Mouse (Mus musculus): ENCODE results near the gene Stk33. TPM values are rescaled to one million over a fixed set of nuclear protein-coding genes. Genes with fewer than 3 reads are reported as not detected.

Gene Stk33
- polyA plus RNA-seq, 1 experiment: 0.48 TPM

GRCm38 (mm10) chr7:109295807-109296206 lies 143.1 kb downstream of the Stk33 start:
- Histone ChIP-seq H3K4me3 (ENCODE audit: low read depth, low read length) (no peak overlapping the region), H3K36me3 (ENCODE audit: control insufficient read depth, insufficient read depth, low read length, poor library complexity, severe bottlenecking) (no peaks in the 10 kb centered on the region), H3K9me3 (replicated peaks; ENCODE audit: control insufficient read depth, insufficient read depth, low read length, poor library complexity, severe bottlenecking) (no peaks in the 10 kb centered on the region; the same call in 1 of the 2 replicates), H3K27me3 (ENCODE audit: control insufficient read depth, insufficient read depth, low read length, poor library complexity, severe bottlenecking) (no peaks in the 10 kb centered on the region), H3K27ac (ENCODE audit: insufficient read depth, low read length) (no peak overlapping the region), H3K4me1 (ENCODE audit: control insufficient read depth, insufficient read depth, low read length) (no peaks in the 10 kb centered on the region), H3K9ac (ENCODE audit: low read depth, poor library complexity, severe bottlenecking) (no peak overlapping the region)
- TF ChIP-seq EP300 (IDR thresholded peaks at IDR 0.05; ENCODE audit: insufficient read depth, low read depth, low read length): no peak
- TF ChIP-seq CTCF (IDR thresholded peaks at IDR 0.05; ENCODE audit: low read depth, low read length): no peak
- no peak for TF ChIP-seq POLR2A (IDR thresholded peaks at IDR 0.05; ENCODE audit: insufficient read depth, low read length)

GRCm38 (mm10) chr7:109295351-109295750 lies 143.5 kb downstream of the Stk33 start:
- Histone ChIP-seq H3K4me1 (ENCODE audit: control insufficient read depth, insufficient read depth, low read length) (no peaks in the 10 kb centered on the region), H3K9me3 (replicated peaks; ENCODE audit: control insufficient read depth, insufficient read depth, low read length, poor library complexity, severe bottlenecking) (no peaks in the 10 kb centered on the region; the same call in 1 of the 2 replicates), H3K36me3 (ENCODE audit: control insufficient read depth, insufficient read depth, low read length, poor library complexity, severe bottlenecking) (no peaks in the 10 kb centered on the region)

GRCm38 (mm10) chr7:109290501-109290900 lies 148.4 kb downstream of the Stk33 start:
- Histone ChIP-seq H3K4me3 (ENCODE audit: low read depth, low read length) (no peak overlapping the region), H3K4me1 (ENCODE audit: control insufficient read depth, insufficient read depth, low read length) (no peaks in the 10 kb centered on the region), H3K9ac (ENCODE audit: low read depth, poor library complexity, severe bottlenecking) (no peak overlapping the region), H3K27me3 (ENCODE audit: control insufficient read depth, insufficient read depth, low read length, poor library complexity, severe bottlenecking) (no peaks in the 10 kb centered on the region), H3K9me3 (replicated peaks; ENCODE audit: control insufficient read depth, insufficient read depth, low read length, poor library complexity, severe bottlenecking) (no peaks in the 10 kb centered on the region; the same call in 1 of the 2 replicates), H3K36me3 (ENCODE audit: control insufficient read depth, insufficient read depth, low read length, poor library complexity, severe bottlenecking) (no peaks in the 10 kb centered on the region), H3K27ac (ENCODE audit: insufficient read depth, low read length) (no peak overlapping the region)
- TF ChIP-seq CTCF (IDR thresholded peaks at IDR 0.05; ENCODE audit: low read depth, low read length) (no peak), POLR2A (IDR thresholded peaks at IDR 0.05; ENCODE audit: insufficient read depth, low read length) (no peak), EP300 (IDR thresholded peaks at IDR 0.05; ENCODE audit: insufficient read depth, low read depth, low read length) (no peak)

More at GRCm38 (mm10) chr7:109295351-109295750, 143.5 kb downstream of the Stk33 start:
- no peak overlapping the region for H3K27ac ChIP-seq (ENCODE audit: insufficient read depth, low read length)
- no peak overlapping the region for H3K9ac ChIP-seq (ENCODE audit: low read depth, poor library complexity, severe bottlenecking)
- no peak overlapping the region for H3K4me3 ChIP-seq (ENCODE audit: low read depth, low read length)
- TF ChIP-seq POLR2A (IDR thresholded peaks at IDR 0.05; ENCODE audit: insufficient read depth, low read length): no peak
- no peak for TF ChIP-seq CTCF (IDR thresholded peaks at IDR 0.05; ENCODE audit: low read depth, low read length)
- no peak for TF ChIP-seq EP300 (IDR thresholded peaks at IDR 0.05; ENCODE audit: insufficient read depth, low read depth, low read length)
- no peaks in the 10 kb centered on the region for H3K27me3 ChIP-seq (ENCODE audit: control insufficient read depth, insufficient read depth, low read length, poor library complexity, severe bottlenecking)

- Histone ChIP-seq H3K9me3 (replicated peaks; ENCODE audit: control insufficient read depth, insufficient read depth, low read length, poor library complexity, severe bottlenecking) (no peaks in the 10 kb centered on the region; the same call in 1 of the 2 replicates), H3K36me3 (ENCODE audit: control insufficient read depth, insufficient read depth, low read length, poor library complexity, severe bottlenecking) (no peaks in the 10 kb centered on the region), H3K4me1 (ENCODE audit: control insufficient read depth, insufficient read depth, low read length) (no peaks in the 10 kb centered on the region), H3K27me3 (ENCODE audit: control insufficient read depth, insufficient read depth, low read length, poor library complexity, severe bottlenecking) (no peaks in the 10 kb centered on the region), H3K27ac (ENCODE audit: insufficient read depth, low read length) (no peak overlapping the region), H3K9ac (ENCODE audit: low read depth, poor library complexity, severe bottlenecking) (no peak overlapping the region), H3K4me3 (ENCODE audit: low read depth, low read length) (no peak overlapping the region)
- TF ChIP-seq POLR2A (IDR thresholded peaks at IDR 0.05; ENCODE audit: insufficient read depth, low read length) (no peak), EP300 (IDR thresholded peaks at IDR 0.05; ENCODE audit: insufficient read depth, low read depth, low read length) (no peak), CTCF (IDR thresholded peaks at IDR 0.05; ENCODE audit: low read depth, low read length) (no peak)
Measured at GRCm38 (mm10) chr7:109289106-109289505, 149.8 kb downstream of the Stk33 start.

- TF ChIP-seq EP300 (IDR thresholded peaks at IDR 0.05; ENCODE audit: insufficient read depth, low read depth, low read length) (no peak), CTCF (IDR thresholded peaks at IDR 0.05; ENCODE audit: low read depth, low read length) (no peak), POLR2A (IDR thresholded peaks at IDR 0.05; ENCODE audit: insufficient read depth, low read length) (no peak)
- no peaks in the 10 kb centered on the region for H3K4me1 ChIP-seq (ENCODE audit: control insufficient read depth, insufficient read depth, low read length)
Measured at GRCm38 (mm10) chr7:109282106-109282505, 156.8 kb downstream of the Stk33 start.

GRCm38 (mm10) chr7:109276622-109277021 lies 162.3 kb downstream of the Stk33 start:
- H3K27ac ChIP-seq (ENCODE audit: insufficient read depth, low read length): no peak overlapping the region
- H3K36me3 ChIP-seq (ENCODE audit: control insufficient read depth, insufficient read depth, low read length, poor library complexity, severe bottlenecking): no peaks in the 10 kb centered on the region
- TF ChIP-seq CTCF (IDR thresholded peaks at IDR 0.05; ENCODE audit: low read depth, low read length) (no peak), POLR2A (IDR thresholded peaks at IDR 0.05; ENCODE audit: insufficient read depth, low read length) (no peak)
- no peaks in the 10 kb centered on the region for H3K4me1 ChIP-seq (ENCODE audit: control insufficient read depth, insufficient read depth, low read length)
- no peaks in the 10 kb centered on the region for H3K9me3 ChIP-seq (replicated peaks; ENCODE audit: control insufficient read depth, insufficient read depth, low read length, poor library complexity, severe bottlenecking)
- no peak overlapping the region for H3K4me3 ChIP-seq (ENCODE audit: low read depth, low read length)
- no peaks in the 10 kb centered on the region for H3K27me3 ChIP-seq (ENCODE audit: control insufficient read depth, insufficient read depth, low read length, poor library complexity, severe bottlenecking)
- H3K9ac ChIP-seq (ENCODE audit: low read depth, poor library complexity, severe bottlenecking): no peak overlapping the region

More at GRCm38 (mm10) chr7:109282106-109282505, 156.8 kb downstream of the Stk33 start:
- Histone ChIP-seq H3K9ac (ENCODE audit: low read depth, poor library complexity, severe bottlenecking) (no peak overlapping the region), H3K4me3 (ENCODE audit: low read depth, low read length) (no peak overlapping the region), H3K27ac (ENCODE audit: insufficient read depth, low read length) (no peak overlapping the region), H3K27me3 (ENCODE audit: control insufficient read depth, insufficient read depth, low read length, poor library complexity, severe bottlenecking) (no peaks in the 10 kb centered on the region), H3K9me3 (replicated peaks; ENCODE audit: control insufficient read depth, insufficient read depth, low read length, poor library complexity, severe bottlenecking) (no peaks in the 10 kb centered on the region), H3K36me3 (ENCODE audit: control insufficient read depth, insufficient read depth, low read length, poor library complexity, severe bottlenecking) (no peaks in the 10 kb centered on the region)
